Mouse (Mus musculus) C2C12 (cell line): ENCODE measurements around the gene Adam12.

Experiments used
- CEBPB ChIP-seq: IDR thresholded peaks from one replicate; pipeline ENCODE4 v1.6.1; 2011; ENCODE audit warnings: low read depth, mild to moderate bottlenecking, control low read depth, moderate library complexity
- CTCF ChIP-seq: IDR thresholded peaks from one replicate; pipeline ENCODE4 v1.5.1; 2011; ENCODE audit not compliant: control insufficient read depth, insufficient read depth, insufficient read length
- MAX ChIP-seq: IDR thresholded peaks from one replicate; pipeline ENCODE4 v1.6.1; 2011; ENCODE audit warnings: mild to moderate bottlenecking, control low read depth
- MYOD1 ChIP-seq: IDR thresholded peaks from one replicate; pipeline ENCODE4 v1.6.1; 2011; ENCODE audit warnings: low read depth; ENCODE audit not compliant: control insufficient read depth, insufficient read length

- TF ChIP-seq CTCF (no peak), MAX (no peak), CEBPB (no peak), MYOD1 (no peak)
Measured at GRCm38 (mm10) chr7:134022157-134022885, 209.6 kb downstream of the Adam12 start.
